Comparison of ENCODE assay signal across 9 mouse cellular contexts in the genomic region with DNA sequence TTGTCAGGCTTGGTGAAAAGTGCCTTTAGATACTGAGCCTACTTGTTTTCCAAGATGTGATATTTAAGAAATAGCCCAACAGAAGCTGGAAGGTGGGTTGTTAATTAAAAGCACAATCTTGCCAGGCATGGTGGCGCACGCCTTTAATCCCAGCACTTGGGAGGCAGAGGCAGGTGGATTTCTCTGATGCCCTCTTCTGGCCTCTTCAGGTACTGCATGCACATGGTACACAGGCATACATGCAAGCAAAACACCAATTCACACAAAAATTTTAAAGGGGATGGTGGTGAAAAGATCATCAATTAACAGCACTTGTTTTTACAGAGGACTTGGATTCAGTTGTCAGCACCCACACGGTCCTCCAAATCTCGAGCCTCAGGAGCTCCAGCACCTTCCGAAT. TPM values are rescaled to one million over a fixed set of nuclear protein-coding genes. Genes with fewer than 3 reads are reported as not detected.
DNase-seq lines count a peak whose midpoint lies in the region; ATAC-seq and TF ChIP-seq lines count a peak whose summit lies in the region.
"Had no signal": no experiment of that assay in that cellular context is flagged by ENCODE, and none has a peak within 500 bp of the region (broad histone marks: within the 10 kb centered on the region; RNA-seq: fewer than 3 reads in every experiment).

No protein-coding gene starts in this region.

- no peak overlapping the region for H3K4me2 ChIP-seq in forebrain, embryonic 12.5 days

- no peak for ATAC-seq in forebrain, embryonic 12.5 days (ENCODE audit: low FRiP score)

- H3K9ac ChIP-seq in forebrain, embryonic 12.5 days: no peak overlapping the region

- peaks cover 32% of the 10 kb centered on the region for H3K4me1 ChIP-seq in E14TG2a.4 (replicated peaks; ENCODE audit: low read depth, low read length)
- H3K4me1 ChIP-seq in bone marrow, adult 2 months (ENCODE audit: control insufficient read depth, insufficient read depth, low read length): no peaks in the 10 kb centered on the region
- peaks cover 3% of the 10 kb centered on the region; the same call in 1 of the 2 replicates for H3K4me1 ChIP-seq in small intestine, adult 2 months (ENCODE audit: control insufficient read depth, insufficient read depth, insufficient read length, low read length)
- H3K4me1 ChIP-seq in forebrain, embryonic 12.5 days: 0 out of 2 replicates have a peak, but pooled peaks cover 5% of the 10 kb centered on the region

- peak; percentile 75 for TF ChIP-seq CTCF in layer of hippocampus, adult 2 months (conservative IDR thresholded peaks at IDR 0.05)
- peak; percentile 57 for TF ChIP-seq CTCF in E14TG2a.4 (conservative IDR thresholded peaks at IDR 0.05; ENCODE audit: low read length)
- TF ChIP-seq CTCF in bone marrow, adult 2 months (IDR thresholded peaks at IDR 0.05; ENCODE audit: control insufficient read depth, insufficient read depth, low read length): peak; percentile 34; the same call in 1 of the 2 replicates
- TF ChIP-seq CTCF in small intestine, adult 2 months (IDR thresholded peaks at IDR 0.05; ENCODE audit: extremely low read depth, insufficient read length, insufficient replicate concordance, low read depth, low read length): peak; percentile 47; the same call in 1 of the 2 replicates

- no peak overlapping the region for H3K27ac ChIP-seq in layer of hippocampus, adult 2 months
- no peak overlapping the region for H3K27ac ChIP-seq in bone marrow, adult 2 months (ENCODE audit: control insufficient read depth, insufficient read depth, low read depth, low read length, poor library complexity)
- no peak overlapping the region for H3K27ac ChIP-seq in small intestine, adult 2 months (ENCODE audit: insufficient read depth, low read depth, low read length)
- H3K27ac ChIP-seq in forebrain, embryonic 12.5 days: no peak overlapping the region

- H3K4me3 ChIP-seq in layer of hippocampus, adult 2 months: no peak overlapping the region
- no peak overlapping the region for H3K4me3 ChIP-seq in E14TG2a.4 (replicated peaks; ENCODE audit: low read length)
- H3K4me3 ChIP-seq in bone marrow, adult 2 months (replicated peaks; ENCODE audit: control insufficient read depth, low read depth, low read length): no peak overlapping the region
- no peak overlapping the region for H3K4me3 ChIP-seq in small intestine, adult 2 months (ENCODE audit: low read depth, low read length)
- H3K4me3 ChIP-seq in forebrain, embryonic 12.5 days (replicated peaks): no peak overlapping the region

- no peaks in the 10 kb centered on the region for H3K9me3 ChIP-seq in E14TG2a.4 (ENCODE audit: low read length)
- H3K9me3 ChIP-seq in forebrain, embryonic 12.5 days: no peaks in the 10 kb centered on the region

- DNase-seq in layer of hippocampus, adult 2 months (ENCODE audit: low spot score in 2 of 2): no peak
- no peak for DNase-seq in layer of hippocampus, adult 8-10 months (ENCODE audit: low spot score in 2 of 2)
- DNase-seq in ovary, postnatal 10 days (ENCODE audit: low spot score): no peak

- 76% methylated on average over 5 of the region's 5 CpGs for WGBS in bone marrow, adult 2 months
- 94% methylated on average over 5 of the region's 5 CpGs for WGBS in small intestine, adult 2 months
- WGBS in forebrain, embryonic 12.5 days: 90% methylated on average over 5 of the region's 5 CpGs

- no peak for TF ChIP-seq POLR2A in bone marrow, adult 2 months (IDR thresholded peaks at IDR 0.05; ENCODE audit: borderline replicate concordance, control insufficient read depth, low read depth, low read length)
- no peak for TF ChIP-seq POLR2A in small intestine, adult 2 months (IDR thresholded peaks at IDR 0.05; ENCODE audit: low read depth, low read length)

- H3K36me3 ChIP-seq in E14TG2a.4 (ENCODE audit: insufficient read depth, low read length): no peaks in the 10 kb centered on the region
- no peaks in the 10 kb centered on the region for H3K36me3 ChIP-seq in small intestine, adult 2 months (ENCODE audit: control insufficient read depth, insufficient read depth, low read length)
- H3K36me3 ChIP-seq in forebrain, embryonic 12.5 days (replicated peaks): no peaks in the 10 kb centered on the region

- H3K27me3 ChIP-seq in E14TG2a.4 (ENCODE audit: insufficient read depth, low read length): no peaks in the 10 kb centered on the region
- H3K27me3 ChIP-seq in small intestine, adult 2 months (ENCODE audit: control insufficient read depth, insufficient read depth, low read length): no peaks in the 10 kb centered on the region
- H3K27me3 ChIP-seq in forebrain, embryonic 12.5 days: no peaks in the 10 kb centered on the region

RNA-seq across cellular contexts. Expression of gene Nlgn3, which starts 35.6 kb away (rescaled TPM):
- total RNA-seq in layer of hippocampus, adult 2 months (2021): 100 to 1,000 TPM; 178 to 182 TPM
- 100 to 1,000 TPM; 164 to 172 (median 167) TPM for total RNA-seq in layer of hippocampus, adult 8-10 months (2022)
- polyA plus RNA-seq in bone marrow, adult 2 months (2011; ENCODE audit: insufficient read depth, insufficient read length, low replicate concordance, missing spikeins): 2.1 TPM in 1 of 2 replicates, not detected in the other
- 0.04 and 0.06 TPM in 2 replicates for polyA plus RNA-seq in small intestine, adult 2 months (2012; rRNA removed)
- polyA plus RNA-seq in forebrain, embryonic 12.5 days (2016; fragmentation: Nextera tagmentation; extraction: Ambion mirVana): 32.2 and 36.3 TPM in 2 replicates
- total RNA-seq: neutrophil, adult 5-6 weeks had no signal

RNA-seq across cellular contexts. Expression of gene Gjb1, which starts 41.6 kb away (rescaled TPM):
- 10 to 100 TPM in 1 of 2 experiments, 1 to 10 TPM in 1; 9.0 to 11.2 TPM for total RNA-seq in layer of hippocampus, adult 2 months (2021)
- total RNA-seq in layer of hippocampus, adult 8-10 months (2022): 10 to 100 TPM; 15.2 to 18.5 (median 17.0) TPM
- 1.1 and 4.7 TPM in 2 replicates for polyA plus RNA-seq in bone marrow, adult 2 months (2011; ENCODE audit: insufficient read depth, insufficient read length, low replicate concordance, missing spikeins)
- polyA plus RNA-seq in small intestine, adult 2 months (2012; rRNA removed): 88.8 and 125 TPM in 2 replicates
- polyA plus RNA-seq in forebrain, embryonic 12.5 days (2016; fragmentation: Nextera tagmentation; extraction: Ambion mirVana): not detected in 2 replicates
- total RNA-seq: megakaryocyte, adult 5-6 weeks; neutrophil, adult 5-6 weeks had no signal

Comparison
In these comparisons a context has a peak if more than half of its experiments do, and no peak if none do; other contexts are left out.
1. RNA of gene Nlgn3, which starts 35.6 kb away (polyA plus RNA-seq): 32.2 to 36.3 TPM in forebrain, embryonic 12.5 days; 2.1 TPM in bone marrow, adult 2 months and 0.04 to 0.06 TPM in small intestine, adult 2 months; every median in the first group is over 10 times any median in the second.
2. RNA of gene Gjb1, which starts 41.6 kb away (polyA plus RNA-seq): 88.8 to 125 TPM in small intestine, adult 2 months; 1.1 to 4.7 TPM in bone marrow, adult 2 months and not detected in forebrain, embryonic 12.5 days; every median in the first group is over 10 times any median in the second.
3. Peak in every context shown above with its lines, with median percentiles within 50 percentile points of each other: CTCF ChIP-seq.